Mouse (Mus musculus) 3134 (cell line): ENCODE data around the gene Sgms1.

Experiments
- DNase-seq: peaks from one replicate; pipeline ENCODE4 v3.0.0-alpha.2; 2011; ENCODE audit warnings: low spot score; ENCODE audit not compliant: insufficient read length; ENCODE audit errors: extremely low read depth

Sgms1 gene

DNA sequence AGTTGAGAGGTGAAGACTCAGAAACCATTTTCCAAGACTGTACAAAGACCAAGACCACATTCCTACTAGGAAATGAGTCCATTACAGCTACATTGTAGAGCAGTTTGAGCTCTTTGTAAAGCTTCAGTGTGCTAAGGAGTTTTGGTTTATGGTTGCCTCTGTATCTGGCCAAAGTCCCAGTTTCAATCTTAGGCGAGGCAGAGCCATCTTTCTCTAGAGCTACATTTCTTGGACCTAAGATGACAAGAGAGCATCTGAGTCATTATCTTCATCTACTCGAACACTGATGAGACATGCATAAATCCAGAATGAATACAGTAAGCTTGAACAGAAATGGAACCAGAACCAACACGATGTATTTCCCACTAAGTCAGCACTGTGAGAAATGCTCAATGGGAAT is 87.9 kb downstream of the Sgms1 start:
- no peak for DNase-seq

DNA sequence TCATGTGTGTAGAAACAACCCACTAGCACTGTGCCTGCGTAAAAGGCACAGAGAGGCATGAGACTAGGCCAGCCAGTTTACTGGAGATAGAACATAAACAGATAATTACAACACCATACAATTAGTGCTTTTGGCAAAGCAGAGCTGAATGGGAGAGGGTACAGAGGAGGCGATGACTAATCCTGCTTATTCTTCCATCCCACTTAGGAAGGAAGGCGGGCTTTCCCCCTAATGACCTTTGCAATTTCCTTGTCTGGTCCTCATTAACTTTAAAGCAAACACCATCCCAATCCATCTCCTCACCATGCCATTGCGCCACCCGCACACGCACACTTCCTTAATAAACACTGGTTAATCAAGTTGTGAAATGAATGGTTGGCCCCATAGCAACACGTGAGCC is 91.3 kb downstream of the Sgms1 start:
- no peak for DNase-seq

DNA sequence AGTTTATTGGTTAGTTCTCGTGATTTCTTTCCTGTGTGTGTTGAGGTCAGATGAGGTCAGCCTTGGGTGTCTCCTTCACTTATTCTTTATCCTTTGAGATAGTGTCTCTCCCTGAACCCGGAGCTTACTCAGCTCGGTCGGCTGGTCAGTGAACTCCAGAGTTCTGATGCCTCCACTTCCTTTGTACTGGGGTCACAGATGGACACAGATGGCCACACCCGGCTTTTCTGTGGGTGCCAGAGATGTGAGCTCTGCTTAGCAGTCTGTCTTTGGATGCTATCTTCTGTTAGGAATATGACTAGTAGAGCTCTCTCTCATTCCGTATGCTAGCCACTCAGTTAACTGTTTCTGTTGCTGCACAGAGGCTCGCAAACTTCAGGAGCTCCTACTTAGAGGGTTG is 92.7 kb downstream of the Sgms1 start:
- DNase-seq = no peak

DNA sequence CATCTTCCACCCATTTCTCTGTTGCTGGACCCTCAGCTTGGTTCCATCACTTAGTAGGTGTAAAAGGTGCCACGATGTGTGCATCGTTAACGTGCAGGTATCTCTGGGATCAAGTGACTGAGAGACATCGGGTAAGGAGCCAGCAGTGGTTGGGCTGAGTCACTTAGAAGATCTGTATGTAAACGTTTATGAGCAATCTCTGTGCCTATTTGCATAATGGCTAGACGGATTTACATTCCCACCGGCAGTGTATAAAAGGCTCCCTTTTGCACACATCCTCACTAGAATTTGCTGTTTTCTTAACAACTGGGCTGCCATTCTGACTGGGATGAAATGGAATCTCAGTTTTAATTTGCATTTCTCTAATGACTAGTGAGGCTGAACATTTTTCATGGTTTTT is 93.9 kb downstream of the Sgms1 start:
- no peak for DNase-seq

DNA sequence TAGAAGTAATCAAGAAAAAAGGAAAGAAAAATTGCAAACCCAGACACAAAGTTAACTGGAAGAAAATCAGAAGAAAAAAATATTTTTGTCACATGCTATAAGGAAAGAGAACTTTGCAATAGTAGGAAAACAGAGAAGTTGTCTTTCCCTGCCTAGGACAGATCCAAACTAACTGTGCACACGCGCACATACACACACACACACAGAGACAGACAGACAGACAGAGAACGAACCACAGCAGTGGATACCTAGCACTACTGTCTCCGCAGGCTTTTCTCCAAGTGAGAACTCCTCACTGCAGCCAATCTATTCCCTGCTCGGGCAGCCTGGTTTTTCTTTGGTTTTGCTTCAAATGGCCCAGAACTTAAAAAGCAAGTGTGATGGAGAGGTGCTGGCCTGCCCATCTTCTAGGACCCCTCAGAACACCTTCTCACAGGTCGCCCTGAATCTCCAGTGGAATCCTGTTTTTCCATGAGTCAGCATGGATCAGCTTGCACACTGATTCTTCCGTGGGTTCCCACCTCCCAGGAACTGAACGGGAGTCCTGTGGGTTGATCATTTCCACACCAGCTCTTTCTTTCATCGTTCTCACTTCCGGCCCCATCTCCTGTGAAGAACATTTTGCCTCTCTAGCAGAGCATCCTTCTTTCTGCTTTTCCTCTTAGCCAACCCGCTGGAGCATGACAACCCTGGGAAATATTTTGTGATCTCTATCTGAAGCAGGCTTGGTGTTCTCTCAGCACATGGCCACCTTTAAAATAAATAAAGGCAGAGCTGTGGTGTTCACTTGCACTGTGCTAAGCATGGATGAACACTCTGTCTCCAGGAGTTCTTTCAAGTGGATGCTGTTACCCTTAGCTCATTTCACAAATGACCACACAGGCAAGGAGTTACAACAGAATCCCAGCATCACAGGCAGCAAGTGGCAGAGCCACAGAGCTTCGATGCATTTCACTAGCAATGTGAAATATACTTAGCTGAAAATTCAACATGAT is 96.4 kb downstream of the Sgms1 start:
- DNase-seq = peak; percentile 19

DNA sequence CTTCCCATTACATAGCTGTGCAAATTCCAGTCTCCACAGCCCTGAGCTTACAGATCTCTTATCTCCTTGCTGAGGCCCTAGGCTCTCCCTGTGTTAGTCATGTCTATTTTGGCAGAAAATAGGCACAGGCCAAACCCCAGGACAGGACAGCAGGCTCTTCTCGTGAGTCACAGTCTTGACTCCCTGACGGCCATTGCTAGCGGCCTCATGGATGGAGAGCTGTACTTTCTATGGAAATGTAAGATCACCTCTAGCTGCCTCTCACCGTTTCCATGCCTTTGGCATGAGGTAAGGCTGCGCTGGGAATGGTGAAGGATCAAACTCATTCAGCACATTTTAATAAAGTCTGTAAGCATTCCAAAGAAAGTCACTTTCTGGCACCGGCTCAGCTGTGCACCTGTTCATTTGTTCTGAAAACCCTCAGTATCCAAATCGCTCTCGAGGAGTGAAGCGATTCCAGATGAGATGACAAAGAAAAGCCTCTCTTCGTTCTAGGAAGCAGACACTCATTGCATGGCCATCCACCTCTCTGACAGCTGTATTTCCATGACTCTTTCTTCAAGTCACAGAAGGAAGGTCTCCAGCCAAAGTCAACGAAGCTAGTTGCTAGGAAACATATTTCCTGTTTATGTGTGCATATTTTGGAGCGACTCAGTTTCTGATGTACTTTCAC is 97.3 kb downstream of the Sgms1 start:
- DNase-seq = peak; percentile 75

DNA sequence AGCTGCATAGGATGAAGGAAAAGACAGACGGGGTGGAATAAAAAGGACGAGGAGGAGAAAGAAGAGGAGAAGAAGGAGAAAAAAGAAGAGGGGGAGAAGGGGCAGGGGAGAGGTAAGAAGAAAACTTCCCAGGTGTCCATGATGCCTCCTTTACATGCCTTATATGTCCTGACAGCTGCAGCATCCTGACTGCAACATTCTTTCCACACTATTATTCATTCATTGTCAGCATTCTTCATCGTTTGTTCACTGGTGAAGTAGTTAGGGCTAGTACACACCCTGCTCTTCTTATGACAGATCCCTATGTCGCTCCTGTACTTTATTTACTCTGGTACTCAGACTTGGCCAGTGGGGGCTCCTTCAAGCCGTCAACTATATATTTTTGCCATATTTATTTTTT is 98.4 kb downstream of the Sgms1 start:
- no peak for DNase-seq

DNA sequence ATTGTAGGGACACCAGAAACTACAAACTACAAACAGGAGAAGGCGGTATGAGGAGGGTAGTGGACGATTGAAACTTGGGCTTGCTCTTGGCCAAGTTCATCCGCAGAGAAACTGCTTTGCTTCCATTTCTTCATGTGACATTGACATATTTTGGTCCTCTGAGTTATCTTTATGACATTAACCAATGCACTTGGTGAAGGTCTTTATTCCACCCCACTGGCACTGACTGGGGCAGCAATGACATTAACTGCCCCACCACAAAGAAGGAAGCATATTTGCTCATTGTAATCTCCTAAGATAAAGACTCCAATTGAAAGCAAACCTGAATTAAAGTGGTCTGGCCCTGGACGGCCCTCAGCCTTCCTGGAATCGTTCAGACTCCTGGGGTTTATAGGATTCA is 100.6 kb downstream of the Sgms1 start:
- no peak for DNase-seq

DNA sequence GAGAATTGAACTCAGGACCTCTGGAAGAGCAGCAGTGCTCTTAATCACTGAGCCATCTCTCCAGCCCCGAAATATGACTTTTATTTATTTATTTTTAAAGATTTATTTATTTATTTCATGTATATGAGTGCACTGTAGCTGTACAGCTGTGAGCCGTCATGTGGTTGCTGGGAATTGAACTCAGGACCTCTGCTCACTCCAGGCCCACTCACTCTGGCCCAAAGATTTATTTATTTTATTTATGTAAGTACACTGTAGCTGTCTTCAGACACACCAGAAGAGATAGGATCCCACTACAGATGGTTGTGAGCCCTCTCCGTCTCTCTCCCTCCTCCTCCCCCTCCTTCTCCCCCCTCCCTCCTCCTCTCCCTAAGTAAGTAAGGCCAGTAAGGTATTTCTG is 101.7 kb downstream of the Sgms1 start:
- DNase-seq = no peak

DNA sequence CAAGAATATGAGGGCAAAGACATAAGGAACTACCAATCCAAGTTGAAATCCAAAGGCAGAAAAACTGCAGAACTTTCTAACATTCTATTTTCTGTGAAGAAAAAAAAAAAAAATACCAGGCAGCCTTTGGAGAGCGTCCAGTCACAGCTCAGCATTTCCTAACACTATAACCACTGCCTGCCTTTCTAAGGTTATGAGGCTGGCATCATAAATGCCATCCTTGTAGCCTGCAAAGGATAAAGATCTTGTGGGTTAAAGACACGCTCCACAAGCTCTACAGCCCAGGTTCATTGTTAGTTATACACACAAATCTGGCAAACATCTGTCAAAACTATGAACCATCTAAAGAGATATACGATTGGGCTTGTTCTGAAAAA is 104.1 kb downstream of the Sgms1 start:
- peak; percentile 45 for DNase-seq

DNA sequence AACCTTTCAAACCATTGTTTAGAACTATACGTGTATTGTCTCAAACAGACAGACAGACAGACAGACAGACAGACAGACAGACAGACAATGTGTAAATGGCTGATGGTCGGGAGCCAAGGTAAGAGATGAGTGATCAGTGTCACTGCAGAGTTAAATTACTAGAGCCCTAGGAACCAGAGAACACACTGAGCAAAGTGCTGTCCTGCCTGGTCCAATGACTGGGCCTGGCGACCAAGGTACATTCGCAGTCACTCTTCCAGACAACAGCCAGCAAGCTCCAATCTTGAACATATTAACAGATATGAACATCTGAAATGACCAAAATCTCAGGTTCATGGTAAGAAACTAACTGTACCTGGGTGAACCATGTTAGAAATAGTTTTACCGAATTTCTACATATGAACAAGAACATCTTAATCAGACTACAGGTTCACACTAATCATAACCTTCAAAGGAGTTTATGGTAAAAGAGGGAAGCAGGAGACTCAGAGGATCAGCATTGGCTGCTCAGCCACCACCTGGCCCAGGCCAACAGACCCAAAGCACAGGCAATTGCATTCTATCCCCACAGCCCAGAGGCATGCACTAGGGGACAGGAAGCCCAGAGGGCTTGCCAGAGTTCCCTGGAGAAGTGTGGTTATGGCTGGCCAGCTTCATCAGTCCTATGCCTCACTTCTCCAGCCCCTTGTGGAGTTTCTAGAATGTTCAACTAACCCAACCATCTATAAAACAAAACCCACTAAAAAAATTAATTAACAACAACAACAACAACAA is 104.6 kb downstream of the Sgms1 start:
- DNase-seq = peak; percentile 33

DNA sequence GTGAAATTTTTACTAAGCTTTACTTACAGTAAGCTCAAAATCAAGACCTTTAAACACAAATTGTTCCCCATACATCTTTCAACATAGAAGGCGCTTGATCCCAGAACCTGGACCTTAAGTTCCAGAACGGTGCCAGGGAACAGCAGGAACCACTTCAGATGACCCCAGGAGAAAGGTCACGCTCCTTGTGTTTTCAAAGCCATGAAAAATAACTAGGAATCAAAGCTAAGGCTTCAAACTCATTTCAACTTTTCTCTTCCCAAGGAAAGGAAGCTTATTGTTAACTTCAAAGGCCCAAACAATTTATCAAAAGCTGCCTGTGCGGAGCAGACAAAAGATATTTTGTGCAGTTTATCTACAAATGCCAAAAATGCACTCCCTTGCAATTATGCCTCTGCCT is 107.6 kb downstream of the Sgms1 start:
- DNase-seq = no peak

DNA sequence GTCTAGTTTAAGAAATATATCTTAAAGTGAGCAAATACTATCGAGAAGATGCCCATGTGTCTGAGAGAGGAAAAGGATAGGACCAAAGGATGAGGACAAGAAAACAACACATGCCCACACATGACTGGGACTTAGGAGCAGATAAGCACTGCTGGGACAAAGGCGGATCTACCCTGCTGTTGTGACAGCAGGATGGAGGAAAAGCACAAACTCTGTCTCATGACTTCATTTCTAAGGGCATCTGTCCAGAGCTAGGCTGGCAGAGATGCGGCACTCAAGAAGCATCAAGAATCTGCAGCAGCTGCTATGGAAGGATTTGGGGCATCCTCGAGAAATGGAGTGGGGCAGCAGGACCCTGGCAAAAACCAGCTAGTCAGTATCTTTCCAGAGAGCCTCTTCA is 109.1 kb downstream of the Sgms1 start:
- DNase-seq = no peak

DNA sequence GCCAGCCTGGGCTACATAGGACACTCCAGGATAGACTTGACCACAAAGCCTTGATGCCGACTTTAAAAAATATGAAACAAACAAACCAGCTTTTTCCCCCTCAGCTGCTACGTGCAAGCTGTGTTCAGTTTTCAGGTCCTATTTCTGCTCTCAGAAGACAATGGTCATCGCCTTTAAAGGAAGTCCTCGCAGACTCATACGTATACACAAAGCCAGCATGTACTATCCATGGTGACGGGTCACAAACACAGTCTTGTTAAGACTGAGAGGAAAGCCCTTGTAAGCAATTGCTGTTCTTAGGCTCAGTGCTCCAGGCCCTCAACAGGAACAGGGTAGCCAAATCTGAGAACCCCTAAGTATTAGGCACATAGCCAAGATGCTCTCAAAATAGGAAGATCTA is 110.1 kb downstream of the Sgms1 start:
- no peak for DNase-seq

DNA sequence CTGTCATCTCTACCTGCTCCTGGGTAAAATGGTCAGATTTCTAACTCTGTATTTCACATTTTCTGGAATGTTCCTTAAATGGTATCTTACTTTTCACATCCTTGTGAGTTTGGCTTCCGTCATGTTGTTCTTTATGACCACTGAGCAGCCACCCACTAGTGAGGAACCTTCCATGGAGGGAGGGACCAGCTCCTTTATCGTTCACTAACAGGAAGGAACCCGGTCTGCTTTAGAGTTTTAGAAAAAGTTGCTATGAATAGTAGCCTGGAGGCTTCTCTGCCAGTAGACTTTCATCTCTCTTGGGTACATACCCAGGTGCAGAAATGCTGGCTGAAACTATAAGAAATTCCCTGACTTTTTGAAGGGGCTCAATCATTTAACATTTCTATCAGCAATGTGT is 111.6 kb downstream of the Sgms1 start:
- DNase-seq = no peak

DNA sequence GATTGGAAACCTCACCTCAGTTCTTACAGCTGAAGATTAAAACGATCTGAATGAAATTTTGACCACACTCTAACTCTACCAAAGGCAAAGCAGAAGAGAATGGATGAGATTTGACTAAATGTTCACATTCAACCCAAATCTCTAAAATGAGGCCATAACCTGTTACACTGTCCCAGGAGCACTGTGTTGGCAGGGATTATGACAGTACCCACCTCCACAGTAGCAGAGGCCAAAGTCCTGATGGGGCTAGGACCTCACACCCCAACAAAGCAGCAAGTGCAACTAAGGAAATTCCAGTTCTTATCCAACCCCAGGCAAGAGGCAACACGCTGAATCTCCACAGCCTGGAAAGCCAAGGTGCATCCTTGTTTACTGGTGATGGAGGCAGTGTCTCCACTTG is 112.2 kb downstream of the Sgms1 start:
- DNase-seq = no peak

DNA sequence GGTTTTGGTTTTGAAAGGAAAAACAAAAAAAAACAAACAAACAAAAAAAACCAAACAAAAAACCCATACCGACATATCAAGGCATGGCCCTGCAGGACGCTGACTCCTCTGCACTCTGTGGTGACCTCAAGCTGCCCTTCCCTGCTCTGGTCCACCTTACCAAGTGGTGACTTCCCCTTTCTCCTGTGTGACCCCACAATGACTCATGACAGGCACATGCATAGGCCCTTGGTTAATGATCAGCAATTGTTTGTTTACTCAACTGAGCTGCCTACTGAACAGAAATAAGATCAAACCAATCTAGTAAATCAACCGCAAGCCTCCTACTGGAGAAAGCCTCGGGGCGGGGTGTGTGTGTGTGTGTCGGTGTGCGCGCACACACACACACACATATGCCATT is 112.7 kb downstream of the Sgms1 start:
- no peak for DNase-seq

DNA sequence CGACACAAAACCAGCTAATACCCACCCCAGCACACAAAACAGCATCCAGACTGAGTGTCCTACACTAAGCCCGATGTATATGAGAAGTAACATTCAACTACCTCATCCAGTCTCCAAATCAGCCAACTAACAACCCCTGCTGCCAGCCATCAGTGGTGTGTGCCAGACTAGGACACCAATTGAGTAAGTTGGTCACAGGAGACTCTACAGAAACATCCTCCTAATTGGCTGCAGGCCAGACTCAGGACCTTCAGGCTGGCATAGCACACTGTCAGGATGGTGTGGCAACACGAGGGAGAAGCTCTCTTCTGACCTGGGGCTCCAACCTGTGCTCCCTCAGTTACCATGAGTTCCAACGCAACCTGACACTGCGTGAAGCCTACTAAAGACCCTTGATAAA is 113.3 kb downstream of the Sgms1 start:
- DNase-seq = no peak

DNA sequence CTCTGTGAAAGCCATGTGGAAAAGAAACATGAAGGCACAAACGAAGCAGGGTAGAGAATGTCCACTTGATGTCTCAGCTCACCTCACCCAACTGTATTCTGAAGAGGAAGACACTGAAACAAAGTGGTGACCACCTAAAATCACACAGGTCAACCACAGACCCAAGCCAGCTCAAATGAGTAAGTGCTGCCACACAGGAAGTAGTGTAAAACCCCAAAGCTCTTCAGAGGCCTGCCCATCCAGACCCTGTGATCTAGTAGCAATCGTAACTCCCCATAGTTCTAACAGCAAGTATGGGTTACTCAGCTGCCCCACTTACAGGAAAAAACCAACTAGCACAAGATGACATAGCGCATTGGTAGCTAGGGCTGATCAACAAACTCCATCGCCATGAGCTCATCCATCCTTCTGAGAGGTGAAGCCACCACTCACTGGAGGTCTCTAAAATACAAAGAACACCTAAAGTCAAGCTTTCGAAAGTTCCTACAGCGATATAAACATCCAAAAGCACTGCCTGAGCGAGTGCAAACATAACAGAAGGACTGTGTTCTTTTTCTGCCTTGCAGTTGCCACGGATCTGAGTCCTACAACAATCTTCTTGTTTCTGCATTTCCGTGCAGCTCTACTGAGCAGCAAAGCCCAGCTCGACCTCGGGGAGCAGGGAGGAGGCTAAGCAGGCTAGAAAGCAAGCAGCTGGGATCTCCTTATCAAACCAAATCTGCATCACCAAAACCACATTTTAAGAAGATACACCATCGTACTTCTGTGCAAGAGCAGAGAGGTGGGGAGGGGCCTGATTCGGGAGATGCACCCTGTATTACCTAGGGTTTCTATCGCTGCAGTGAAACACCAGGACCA is 114.2 kb downstream of the Sgms1 start:
- DNase-seq = no peak

DNA sequence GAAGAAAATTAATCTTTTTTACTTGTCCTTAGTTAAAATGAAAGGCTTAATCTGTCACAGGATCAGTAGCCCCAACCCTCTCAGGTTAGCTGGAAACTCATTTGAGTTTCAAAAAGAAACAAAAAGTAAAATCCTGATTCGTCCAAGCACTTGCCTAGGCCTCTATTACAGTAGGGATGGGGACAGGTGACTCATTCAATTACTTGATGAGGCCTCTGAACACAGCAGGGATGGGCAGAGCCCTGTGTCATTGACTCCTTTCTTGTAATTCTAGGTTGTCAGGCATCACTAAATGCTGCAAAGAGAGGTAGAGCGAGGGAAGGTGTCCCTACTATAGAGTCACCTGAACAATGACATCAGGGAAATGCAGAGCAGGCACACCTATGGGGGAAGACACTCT is 115.4 kb downstream of the Sgms1 start:
- DNase-seq = no peak
